Mouse (Mus musculus) stomach, embryonic 14.5 days (tissue): ENCODE results near the gene Fam13c. TPM values are rescaled to one million over a fixed set of nuclear protein-coding genes. Genes with fewer than 3 reads are reported as not detected.

ENCODE experiments used
- ATAC-seq: fragments of 200-750 bp; cut with Nextera tagmentation; 2 replicates; pipeline ENCODE4 v1.8.0; 2017; ENCODE audit warnings: low read depth, moderate TSS enrichment; ENCODE audit not compliant: insufficient number of reproducible peaks, insufficient read depth, low FRiP score
- H3K27ac ChIP-seq: fragments of 300-500 bp; sonication (generic); 2 replicates; pipeline ENCODE4 v1.5.1; 2014; ENCODE audit warnings: mild to moderate bottlenecking, low read length, moderate library complexity, mixed read lengths
- H3K27me3 ChIP-seq: fragments of 300-500 bp; sonication (generic); 2 replicates; pipeline ENCODE4 v1.6.1; 2014; ENCODE audit warnings: low read length, control low read depth, mixed read lengths; ENCODE audit not compliant: control insufficient read depth, insufficient read depth
- H3K36me3 ChIP-seq: fragments of 300-500 bp; sonication (generic); 2 replicates; pipeline ENCODE4 v1.6.1; 2014; ENCODE audit warnings: mild to moderate bottlenecking, control low read depth, low read length, moderate library complexity, mixed read lengths; ENCODE audit not compliant: control insufficient read depth, insufficient read depth
- H3K4me1 ChIP-seq: fragments of 300-500 bp; sonication (generic); 2 replicates; pipeline ENCODE4 v1.6.1; 2014; ENCODE audit warnings: low read length, control low read depth, mixed read lengths; ENCODE audit not compliant: control insufficient read depth, insufficient read depth
- H3K4me2 ChIP-seq: fragments of 300-500 bp; sonication (generic); replicated peaks from 2 replicates; pipeline ENCODE4 v1.6.1; 2014; ENCODE audit warnings: low read depth, low read length, control low read depth
- H3K4me3 ChIP-seq: fragments of 300-500 bp; sonication (generic); 2 replicates; pipeline ENCODE4 v1.5.1; 2014; ENCODE audit warnings: low read depth, low read length, control low read depth
- H3K9ac ChIP-seq: fragments of 300-500 bp; sonication (generic); replicated peaks from 2 replicates; pipeline ENCODE4 v1.6.1; 2014; ENCODE audit warnings: low read depth, mild to moderate bottlenecking, control low read depth, low read length, moderate library complexity, mixed read lengths
- H3K9me3 ChIP-seq: fragments of 300-500 bp; sonication (generic); 2 replicates; pipeline ENCODE4 v1.6.1; 2016; ENCODE audit warnings: low read depth, low read length, control low read depth; ENCODE audit not compliant: control insufficient read depth
- WGBS: fragments of 180-500 bp; shearing (Covaris S2); extraction: QIAGEN DNeasy Blood & Tissue Kit; methylation state at CpG from one replicate; pipeline ENCODE4 v1.1.7; 2014; 5-methylcytosine and 5-hydroxymethylcytosine counted together
- polyA plus RNA-seq: library from polyadenylated mRNA; unstranded; fragments of >200 nt; fragmentation: Nextera tagmentation; extraction: Ambion mirVana; gene quantifications from 2 replicates; pipeline ENCODE4 v1.2.1, GENCODE M21; 2014

Fam13c gene
- polyA plus RNA-seq, 1 experiment from 2014 or later, result 11.2 TPM

GRCm38 (mm10) chr10:70584171-70584570 is 143.9 kb downstream of the Fam13c start:
- WGBS, result 77% methylated on average over 1 of the region's 1 CpGs
- Histone ChIP-seq H3K36me3 (no peaks in the 10 kb centered on the region), H3K4me2 (no peak overlapping the region), H3K4me1 (no peaks in the 10 kb centered on the region), H3K27me3 (no peaks in the 10 kb centered on the region), H3K4me3 (no peak overlapping the region), H3K9me3 (no peaks in the 10 kb centered on the region), H3K9ac (no peak overlapping the region), H3K27ac (no peak overlapping the region)
- ATAC-seq, result no peak

- no peaks in the 10 kb centered on the region for H3K4me1 ChIP-seq
- no peak overlapping the region for H3K9ac ChIP-seq
- no peaks in the 10 kb centered on the region for H3K36me3 ChIP-seq
- no peak for ATAC-seq
- WGBS, result 85% methylated on average over 3 of the region's 3 CpGs
- no peaks in the 10 kb centered on the region for H3K9me3 ChIP-seq
- H3K4me3 ChIP-seq, result no peak overlapping the region
- no peak overlapping the region for H3K4me2 ChIP-seq
- H3K27ac ChIP-seq, result no peak overlapping the region
- no peaks in the 10 kb centered on the region for H3K27me3 ChIP-seq
Measured at GRCm38 (mm10) chr10:70586876-70587405, 146.7 kb downstream of the Fam13c start.

- Histone ChIP-seq H3K9me3 (no peaks in the 10 kb centered on the region), H3K27me3 (peaks cover 2% of the 10 kb centered on the region; the same call in 1 of the 2 replicates), H3K36me3 (no peaks in the 10 kb centered on the region), H3K4me3 (no peak overlapping the region), H3K27ac (no peak overlapping the region), H3K4me1 (no peaks in the 10 kb centered on the region), H3K9ac (no peak overlapping the region), H3K4me2 (no peak overlapping the region)
- no peak for ATAC-seq
- 59% methylated on average over 1 of the region's 1 CpGs for WGBS
Measured at GRCm38 (mm10) chr10:70594007-70594406, 153.7 kb downstream of the Fam13c start.

- WGBS, result 22% methylated on average over 10 of the region's 10 CpGs
- Histone ChIP-seq H3K9ac (no peak overlapping the region), H3K27me3 (peaks cover 12% of the 10 kb centered on the region), H3K4me3 (peak overlapping the region; percentile 63), H3K36me3 (no peaks in the 10 kb centered on the region), H3K9me3 (no peaks in the 10 kb centered on the region), H3K4me2 (peak overlapping the region; percentile 97), H3K4me1 (no peaks in the 10 kb centered on the region), H3K27ac (no peak overlapping the region)
- no peak for ATAC-seq
Measured at GRCm38 (mm10) chr10:70598081-70598515, 157.8 kb downstream of the Fam13c start.

GRCm38 (mm10) chr10:70598516-70599125 is 158.3 kb downstream of the Fam13c start:
- Histone ChIP-seq H3K9ac (no peak overlapping the region), H3K4me2 (peak overlapping the region; percentile 97), H3K36me3 (no peaks in the 10 kb centered on the region), H3K27ac (no peak overlapping the region), H3K4me1 (no peaks in the 10 kb centered on the region), H3K27me3 (peaks cover 12% of the 10 kb centered on the region), H3K4me3 (peak overlapping the region; percentile 63), H3K9me3 (no peaks in the 10 kb centered on the region)
- under 1% methylated on average over 48 of the region's 48 CpGs for WGBS
- ATAC-seq, result peak; percentile 57

GRCm38 (mm10) chr10:70599126-70599924 is 159.0 kb downstream of the Fam13c start:
- WGBS, result under 1% methylated on average over 106 of the region's 124 CpGs

GRCm38 (mm10) chr10:70599925-70600305 is 159.6 kb downstream of the Fam13c start:
- peak; percentile 35; the same call in 1 of the 2 replicates for ATAC-seq
- peak overlapping the region; percentile 97 for H3K4me2 ChIP-seq
- H3K4me1 ChIP-seq, result no peaks in the 10 kb centered on the region
- H3K9ac ChIP-seq, result 0 out of 2 replicates have a peak overlapping the region, but pooled peaks have one; percentile 10
- peak overlapping the region; percentile 63 for H3K4me3 ChIP-seq
- no peak overlapping the region for H3K27ac ChIP-seq
- no peaks in the 10 kb centered on the region for H3K36me3 ChIP-seq
- under 1% methylated on average over 28 of the region's 28 CpGs for WGBS
- peaks cover 12% of the 10 kb centered on the region for H3K27me3 ChIP-seq
- H3K9me3 ChIP-seq, result no peaks in the 10 kb centered on the region

More at GRCm38 (mm10) chr10:70599126-70599924, 159.0 kb downstream of the Fam13c start:
- Histone ChIP-seq H3K4me2 (peak overlapping the region; percentile 97), H3K9ac (0 out of 2 replicates have a peak overlapping the region, but pooled peaks have one; percentile 10), H3K9me3 (no peaks in the 10 kb centered on the region), H3K27me3 (peaks cover 12% of the 10 kb centered on the region), H3K27ac (no peak overlapping the region), H3K4me3 (peak overlapping the region; percentile 63), H3K36me3 (no peaks in the 10 kb centered on the region), H3K4me1 (no peaks in the 10 kb centered on the region)
- peak; percentile 93 for ATAC-seq
